Mouse (Mus musculus) heart, adult 2 months (tissue): ENCODE measurements around the gene 4930568D16Rik. TPM values are rescaled to one million over a fixed set of nuclear protein-coding genes. Genes with fewer than 3 reads are reported as not detected.

Source experiments
- DNase-seq, 2 experiments: peaks; one replicate each; pipeline ENCODE4 v3.0.0; 2021
- H3K27ac ChIP-seq: fragments of 200-600 bp; 2 replicates; pipeline ENCODE4 v1.8.1; 2022
- H3K27me3 ChIP-seq: fragments of 200-500 bp; 2 replicates; pipeline ENCODE4 v1.6.1; 2012; ENCODE audit warnings: mild to moderate bottlenecking, low read length, inconsistent platforms, mixed read lengths; ENCODE audit not compliant: control insufficient read depth, insufficient read depth
- H3K36me3 ChIP-seq: fragments of 200-500 bp; 2 replicates; pipeline ENCODE4 v1.6.1; 2012; ENCODE audit warnings: low read length, inconsistent platforms; ENCODE audit not compliant: control insufficient read depth, insufficient read depth
- H3K4me1 ChIP-seq: fragments of 200-500 bp; 2 replicates; pipeline ENCODE4 v1.6.1; 2011; ENCODE audit warnings: low read length; ENCODE audit not compliant: control insufficient read depth, insufficient read depth
- H3K4me3 ChIP-seq: fragments of 200-600 bp; 2 replicates; pipeline ENCODE4 v1.8.1; 2022
- H3K79me2 ChIP-seq: fragments of 200-500 bp; replicated peaks from 2 replicates; pipeline ENCODE4 v1.6.1; 2012; ENCODE audit warnings: mild to moderate bottlenecking, inconsistent platforms, low read length, moderate library complexity, mixed read lengths; ENCODE audit not compliant: control insufficient read depth, insufficient read depth
- H3K9ac ChIP-seq: fragments of 200-500 bp; 2 replicates; pipeline ENCODE4 v1.6.1; 2012; ENCODE audit warnings: low read depth, mild to moderate bottlenecking, control low read depth, inconsistent platforms, low read length, mixed read lengths
- CTCF ChIP-seq: fragments of 200-600 bp; IDR thresholded peaks from 2 replicates; pipeline ENCODE4 v1.8.1; 2022; ENCODE audit warnings: antibody characterized with exemption, mild to moderate bottlenecking, moderate library complexity
- POLR2A ChIP-seq: fragments of 200-500 bp; IDR thresholded peaks from 2 replicates; pipeline ENCODE4 v1.6.1; 2011; ENCODE audit warnings: mild to moderate bottlenecking, low read depth, low read length, control low read depth; ENCODE audit not compliant: insufficient read depth
- WGBS: fragments of 180-500 bp; shearing (Covaris S2); methylation state at CpG from one replicate; pipeline ENCODE4 v1.1.7; 2018; 5-methylcytosine and 5-hydroxymethylcytosine counted together
- intact Hi-C: fragments of 180-260 bp; cut with DNase I; formaldehyde crosslinking; loops from one replicate; pipeline ENCODE4 v1.15.1; 2025
- polyA plus RNA-seq: library from polyadenylated mRNA; depleted of rRNA; stranded (reverse); fragments of >200 nt; gene quantifications from 2 replicates; pipeline ENCODE4 v1.2.3, GENCODE M21; 2012; rRNA removed
- total RNA-seq, 2 experiments: library from RNA; stranded (reverse); gene quantifications; 2 replicates each; pipeline ENCODE4 v1.2.3; 2021

The 4930568D16Rik gene
- total and polyA plus RNA-seq, 3 experiments, result not detected

GRCm38 (mm10) chr2:35308166-35308565, 59.4 kb downstream of the 4930568D16Rik start:
- intact Hi-C loops, result no loop called here
- Histone ChIP-seq H3K4me3 (no peak overlapping the region), H3K27ac (no peak overlapping the region), H3K79me2 (no peaks in the 10 kb centered on the region), H3K9ac (no peak overlapping the region), H3K27me3 (no peaks in the 10 kb centered on the region), H3K36me3 (no peaks in the 10 kb centered on the region), H3K4me1 (no peaks in the 10 kb centered on the region)
- WGBS, result 56% methylated on average over 1 of the region's 1 CpGs
- no peak for DNase-seq
- TF ChIP-seq POLR2A (no peak), CTCF (no peak)

Other genes with a start within 250 kb of the 4930568D16Rik start
- 100 to 1,000 TPM; 129 to 135 TPM for gene Rab14, start 166.6 kb downstream of the 4930568D16Rik start, total RNA-seq
- gene Rab14, start 166.6 kb downstream of the 4930568D16Rik start, polyA plus RNA-seq, result 61.4 and 70.1 TPM in 2 replicates
- 1,000 to 10,000 TPM in 1 of 2 experiments, 100 to 1,000 TPM in 1; 878 to 1,097 TPM for gene Gsn, start 111.3 kb downstream of the 4930568D16Rik start, total RNA-seq
- 1,373 and 1,759 TPM in 2 replicates for gene Gsn, start 111.3 kb downstream of the 4930568D16Rik start, polyA plus RNA-seq
- 10 to 100 TPM; 82.4 to 87.5 TPM for gene Stom, start 30.8 kb downstream of the 4930568D16Rik start, total RNA-seq
- gene Stom, start 30.8 kb downstream of the 4930568D16Rik start, polyA plus RNA-seq, result 75.6 and 147 TPM in 2 replicates
- gene 4930402F06Rik, start 29.4 kb upstream of the 4930568D16Rik start, total RNA-seq, result not detected
- gene 4930402F06Rik, start 29.4 kb upstream of the 4930568D16Rik start, polyA plus RNA-seq, result not detected in 2 replicates
- 10 to 100 TPM; 15.4 to 15.5 TPM for gene Ggta1, start 95.5 kb upstream of the 4930568D16Rik start, total RNA-seq
- gene Ggta1, start 95.5 kb upstream of the 4930568D16Rik start, polyA plus RNA-seq, result 8.6 and 16.0 TPM in 2 replicates
- gene Dab2ip, start 190.5 kb upstream of the 4930568D16Rik start, total RNA-seq, result 10 to 100 TPM; 45.6 to 47.9 TPM
- gene Dab2ip, start 190.5 kb upstream of the 4930568D16Rik start, polyA plus RNA-seq, result 34.5 and 37.5 TPM in 2 replicates